Mouse (Mus musculus): ENCODE results near the gene Tmem178.

DNA sequence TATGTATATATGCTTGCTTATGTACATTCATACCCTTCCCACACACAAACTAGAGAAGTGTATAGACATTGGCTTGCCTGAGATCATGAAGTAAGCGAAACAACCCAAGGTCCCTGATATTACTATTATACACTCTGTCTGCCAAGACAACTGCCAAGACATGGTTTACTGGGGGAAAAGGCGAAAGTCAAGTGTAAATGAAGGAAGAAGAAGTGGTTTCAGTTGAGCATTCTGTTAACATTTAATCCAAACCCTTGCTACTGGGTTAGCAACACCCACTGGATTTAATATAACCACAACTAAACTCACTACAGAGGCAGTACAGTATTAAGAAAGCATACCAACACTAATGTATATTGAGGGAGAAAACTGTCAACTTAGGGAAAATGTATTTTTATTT lies 28.8 kb upstream of the Tmem178 start:
- TF ChIP-seq SMC3 (IDR thresholded peaks at IDR 0.05; ENCODE audit: low read depth, low read length) (no peak), SIN3A (IDR thresholded peaks at IDR 0.05; ENCODE audit: low read length) (no peak), ELF1 (IDR thresholded peaks at IDR 0.05; ENCODE audit: low read depth, low read length) (no peak), CTCF (IDR thresholded peaks at IDR 0.05 in 2 of 3, conservative IDR thresholded peaks at IDR 0.05 in 1 of 3; ENCODE audit: control insufficient read depth in 1 of 3, insufficient read depth in 1 of 3, low read depth in 2 of 3, low read length in 3 of 3, poor library complexity in 1 of 3, severe bottlenecking in 1 of 3) (no peak), TBP (IDR thresholded peaks at IDR 0.05; ENCODE audit: low read depth, low read length) (no peak), RAD21 (IDR thresholded peaks at IDR 0.05; ENCODE audit: low read depth, low read length) (no peak), ZKSCAN1 (IDR thresholded peaks at IDR 0.05; ENCODE audit: low read depth, low read length) (no peak), POLR2A (IDR thresholded peaks at IDR 0.05; ENCODE audit: control insufficient read depth in 1 of 2, insufficient read depth in 1 of 2, low read depth in 1 of 2, low read length in 2 of 2, poor library complexity in 1 of 2) (no peak), ZNF384 (IDR thresholded peaks at IDR 0.05; ENCODE audit: low read depth, low read length) (no peak), KAT2A (conservative IDR thresholded peaks at IDR 0.05; ENCODE audit: low read depth, low read length) (no peak), E2F4 (IDR thresholded peaks at IDR 0.05; ENCODE audit: borderline replicate concordance, low read depth, low read length) (no peak)

Data from MEL (cell line).